Mouse (Mus musculus) hindbrain, embryonic 11.5 days (tissue): ENCODE measurements around the gene Gmip. TPM values are rescaled to one million over a fixed set of nuclear protein-coding genes. Genes with fewer than 3 reads are reported as not detected.

Source experiments
- ATAC-seq: fragments of 200-750 bp; cut with Nextera tagmentation; 2 replicates; pipeline ENCODE4 v1.8.0; 2017; ENCODE audit warnings: mild to moderate bottlenecking, moderate TSS enrichment, moderate library complexity; ENCODE audit not compliant: low FRiP score
- DNase-seq: peaks from one replicate; pipeline ENCODE4 v3.0.0-alpha.2; 2015; ENCODE audit warnings: low spot score
- H3K27ac ChIP-seq: fragments of 300-500 bp; sonication (generic); 2 replicates; pipeline ENCODE4 v1.5.1; 2014; ENCODE audit warnings: mild to moderate bottlenecking, low read depth, low read length
- H3K27me3 ChIP-seq: fragments of 300-500 bp; sonication (generic); 2 replicates; pipeline ENCODE4 v1.6.1; 2014; ENCODE audit warnings: mild to moderate bottlenecking, low read length, moderate library complexity, mixed read lengths; ENCODE audit not compliant: control insufficient read depth, insufficient read depth
- H3K36me3 ChIP-seq: fragments of 300-500 bp; sonication (generic); 2 replicates; pipeline ENCODE4 v1.6.1; 2014; ENCODE audit warnings: mild to moderate bottlenecking, low read length, moderate library complexity, mixed read lengths; ENCODE audit not compliant: control insufficient read depth, insufficient read depth
- H3K4me1 ChIP-seq: fragments of 300-500 bp; sonication (generic); replicated peaks from 2 replicates; pipeline ENCODE4 v1.6.1; 2014; ENCODE audit warnings: low read length, mixed read lengths; ENCODE audit not compliant: control insufficient read depth, insufficient read depth
- H3K4me2 ChIP-seq: fragments of 300-500 bp; sonication (generic); replicated peaks from 2 replicates; pipeline ENCODE4 v1.6.1; 2014; ENCODE audit warnings: mild to moderate bottlenecking, low read depth, low read length
- H3K4me3 ChIP-seq: fragments of 300-500 bp; sonication (generic); 2 replicates; pipeline ENCODE4 v1.5.1; 2014; ENCODE audit warnings: low read depth, low read length
- H3K9ac ChIP-seq: fragments of 300-500 bp; sonication (generic); 2 replicates; pipeline ENCODE4 v1.6.1; 2014; ENCODE audit warnings: low read depth, low read length
- H3K9me3 ChIP-seq: fragments of 300-500 bp; sonication (generic); 2 replicates; pipeline ENCODE4 v1.6.1; 2016; ENCODE audit warnings: low read length; ENCODE audit not compliant: control insufficient read depth
- WGBS: fragments of 180-500 bp; shearing (Covaris S2); extraction: QIAGEN DNeasy Blood & Tissue Kit; methylation state at CpG from one replicate; pipeline ENCODE4 v1.1.7; 2014; 5-methylcytosine and 5-hydroxymethylcytosine counted together
- polyA plus RNA-seq: library from polyadenylated mRNA; unstranded; fragments of >200 nt; fragmentation: Nextera tagmentation; extraction: Ambion mirVana; gene quantifications from 2 replicates; pipeline ENCODE4 v1.2.1, GENCODE M21; 2014

The Gmip gene
- polyA plus RNA-seq, 1 experiment from 2014 or later: 9.4 TPM

- Histone ChIP-seq H3K4me1 (no peaks in the 10 kb centered on the region), H3K4me3 (no peak overlapping the region), H3K36me3 (peaks cover 23% of the 10 kb centered on the region), H3K9ac (no peak overlapping the region), H3K27ac (no peak overlapping the region), H3K27me3 (no peaks in the 10 kb centered on the region), H3K9me3 (no peaks in the 10 kb centered on the region), H3K4me2 (no peak overlapping the region)
- 91% methylated on average over 5 of the region's 5 CpGs for WGBS
- DNase-seq (no peak), ATAC-seq (no peak)
Measured at GRCm38 (mm10) chr8:69807236-69807635, 1.2 kb upstream of the Gmip start.

GRCm38 (mm10) chr8:69808864-69809403 is 455 bp downstream of the Gmip start:
- 3% methylated on average over 21 of the region's 23 CpGs for WGBS
- no peaks in the 10 kb centered on the region for H3K4me1 ChIP-seq
- no peaks in the 10 kb centered on the region for H3K9me3 ChIP-seq
- peak; percentile 55 for DNase-seq
- H3K4me2 ChIP-seq: peak overlapping the region; percentile 72
- H3K9ac ChIP-seq: peak overlapping the region; percentile 57
- ATAC-seq: peak; percentile 81
- no peaks in the 10 kb centered on the region for H3K27me3 ChIP-seq
- peaks cover 25% of the 10 kb centered on the region for H3K36me3 ChIP-seq
- peak overlapping the region; percentile 55 for H3K4me3 ChIP-seq
- peak overlapping the region; percentile 47 for H3K27ac ChIP-seq

GRCm38 (mm10) chr8:69809820-69810219 is 1.3 kb downstream of the Gmip start:
- ATAC-seq: no peak

GRCm38 (mm10) chr8:69814881-69815280 is 6.4 kb downstream of the Gmip start:
- H3K27ac ChIP-seq: no peak overlapping the region
- 91% methylated on average over 2 of the region's 2 CpGs for WGBS
- no peaks in the 10 kb centered on the region for H3K4me1 ChIP-seq
- H3K27me3 ChIP-seq: no peaks in the 10 kb centered on the region
- H3K4me2 ChIP-seq: no peak overlapping the region
- no peak overlapping the region for H3K9ac ChIP-seq
- H3K4me3 ChIP-seq: no peak overlapping the region
- no peak for DNase-seq
- ATAC-seq: no peak
- H3K9me3 ChIP-seq: no peaks in the 10 kb centered on the region
- peaks cover 8% of the 10 kb centered on the region for H3K36me3 ChIP-seq

More at GRCm38 (mm10) chr8:69809820-69810219, 1.3 kb downstream of the Gmip start:
- Histone ChIP-seq H3K4me3 (no peak overlapping the region), H3K9ac (no peak overlapping the region; the same call in 1 of the 2 replicates), H3K4me2 (no peak overlapping the region), H3K4me1 (no peaks in the 10 kb centered on the region), H3K9me3 (no peaks in the 10 kb centered on the region), H3K36me3 (peaks cover 31% of the 10 kb centered on the region), H3K27ac (no peak overlapping the region), H3K27me3 (no peaks in the 10 kb centered on the region)
- WGBS: 75% methylated on average over 3 of the region's 3 CpGs
- DNase-seq: no peak

GRCm38 (mm10) chr8:69815396-69815795 is 6.9 kb downstream of the Gmip start:
- Histone ChIP-seq H3K9ac (no peak overlapping the region), H3K36me3 (peaks cover 8% of the 10 kb centered on the region), H3K27ac (no peak overlapping the region), H3K4me3 (no peak overlapping the region), H3K9me3 (no peaks in the 10 kb centered on the region), H3K4me1 (no peaks in the 10 kb centered on the region), H3K27me3 (no peaks in the 10 kb centered on the region), H3K4me2 (no peak overlapping the region)
- 94% methylated on average over 4 of the region's 4 CpGs for WGBS
- no peak for ATAC-seq
- DNase-seq: no peak

GRCm38 (mm10) chr8:69820466-69820865 is 12.0 kb downstream of the Gmip start:
- Histone ChIP-seq H3K4me1 (peaks cover 8% of the 10 kb centered on the region), H3K27ac (no peak overlapping the region), H3K36me3 (no peaks in the 10 kb centered on the region; the same call in 1 of the 2 replicates), H3K27me3 (no peaks in the 10 kb centered on the region), H3K9me3 (no peaks in the 10 kb centered on the region), H3K4me2 (no peak overlapping the region), H3K9ac (no peak overlapping the region), H3K4me3 (no peak overlapping the region)
- 78% methylated on average over 9 of the region's 9 CpGs for WGBS
- no peak for DNase-seq
- no peak for ATAC-seq

GRCm38 (mm10) chr8:69821971-69822385 is 13.5 kb downstream of the Gmip start:
- no peak overlapping the region for H3K27ac ChIP-seq
- ATAC-seq (peak; percentile 69), DNase-seq (peak; percentile 68)
- WGBS: 0% methylated on average over 15 of the region's 22 CpGs
- H3K4me2 ChIP-seq: peak overlapping the region; percentile 92
- H3K36me3 ChIP-seq: 0 out of 2 replicates have a peak, but pooled peaks cover 2% of the 10 kb centered on the region
- H3K27me3 ChIP-seq: no peaks in the 10 kb centered on the region
- H3K4me3 ChIP-seq: peak overlapping the region; percentile 57
- H3K4me1 ChIP-seq: peaks cover 8% of the 10 kb centered on the region
- peak overlapping the region; percentile 77 for H3K9ac ChIP-seq
- no peaks in the 10 kb centered on the region for H3K9me3 ChIP-seq

GRCm38 (mm10) chr8:69822386-69823191 is 14.1 kb downstream of the Gmip start, which contains the start of gene Lpar2:
Gene Lpar2 (plus strand): TSS chr8:69822429.
- peak; percentile 80 for DNase-seq
- Histone ChIP-seq H3K36me3 (0 out of 2 replicates have a peak, but pooled peaks cover 2% of the 10 kb centered on the region), H3K9me3 (no peaks in the 10 kb centered on the region), H3K27me3 (no peaks in the 10 kb centered on the region), H3K27ac (peak within 1 kb of the TSS; percentile 54), H3K9ac (peak within 1 kb of the TSS; percentile 77), H3K4me2 (peak within 1 kb of the TSS; percentile 92), H3K4me3 (peak within 1 kb of the TSS; percentile 57), H3K4me1 (peaks cover 8% of the 10 kb centered on the region)
- ATAC-seq: peak; percentile 84
- WGBS: 2% methylated on average over 32 of the region's 35 CpGs
